Mouse (Mus musculus): Measurements from ENCODE around the gene Gm10309. TPM values are rescaled to one million over a fixed set of nuclear protein-coding genes. Genes with fewer than 3 reads are reported as not detected.

Gm10309 gene
- total RNA-seq (2021) = not detected
- 0.19 TPM in 1 of 2 replicates, not detected in the other for polyA plus RNA-seq (2012; rRNA removed)
- long read RNA-seq = 0 reads

GRCm38 (mm10) chr17:86505183-86505631, at the start of gene Gm10309:
Gene Gm10309, minus strand, starts transcription at chr17:86505232.
- peak; percentile 44 for DNase-seq

- no peak for DNase-seq
Measured at GRCm38 (mm10) chr17:86551995-86552394, 47.0 kb upstream of the Gm10309 start.

GRCm38 (mm10) chr17:86551561-86551960, 46.5 kb upstream of the Gm10309 start:
- no peak for DNase-seq

- DNase-seq = no peak
Measured at GRCm38 (mm10) chr17:86549128-86549527, 44.1 kb upstream of the Gm10309 start.

GRCm38 (mm10) chr17:86546529-86546928, 41.5 kb upstream of the Gm10309 start:
- DNase-seq = no peak

GRCm38 (mm10) chr17:86539881-86540430, 34.9 kb upstream of the Gm10309 start:
- DNase-seq = no peak

GRCm38 (mm10) chr17:86535827-86536656, 31.0 kb upstream of the Gm10309 start:
- peak; percentile 82 for DNase-seq

GRCm38 (mm10) chr17:86535096-86535495, 30.1 kb upstream of the Gm10309 start:
- no peak for DNase-seq

GRCm38 (mm10) chr17:86533549-86533851, 28.5 kb upstream of the Gm10309 start:
- DNase-seq = no peak

GRCm38 (mm10) chr17:86532783-86533548, 27.9 kb upstream of the Gm10309 start:
- peak; percentile 63 for DNase-seq

GRCm38 (mm10) chr17:86531231-86531630, 26.2 kb upstream of the Gm10309 start:
- DNase-seq = no peak

- no peak for DNase-seq
Measured at GRCm38 (mm10) chr17:86529411-86529810, 24.4 kb upstream of the Gm10309 start.

- DNase-seq = no peak
Measured at GRCm38 (mm10) chr17:86529003-86529402, 24.0 kb upstream of the Gm10309 start.

GRCm38 (mm10) chr17:86527298-86527697, 22.3 kb upstream of the Gm10309 start:
- no peak for DNase-seq

- DNase-seq = no peak
Measured at GRCm38 (mm10) chr17:86526016-86526415, 21.0 kb upstream of the Gm10309 start.

- DNase-seq = no peak
Measured at GRCm38 (mm10) chr17:86525075-86525474, 20.0 kb upstream of the Gm10309 start.

GRCm38 (mm10) chr17:86523843-86524242, 18.8 kb upstream of the Gm10309 start:
- no peak for DNase-seq

- no peak for DNase-seq
Measured at GRCm38 (mm10) chr17:86523374-86523773, 18.3 kb upstream of the Gm10309 start.

GRCm38 (mm10) chr17:86522649-86523048, 17.6 kb upstream of the Gm10309 start:
- no peak for DNase-seq

GRCm38 (mm10) chr17:86521252-86521651, 16.2 kb upstream of the Gm10309 start:
- no peak for DNase-seq

- no peak for DNase-seq
Measured at GRCm38 (mm10) chr17:86518604-86519003, 13.6 kb upstream of the Gm10309 start.

GRCm38 (mm10) chr17:86516630-86517029, 11.6 kb upstream of the Gm10309 start:
- no peak for DNase-seq
